Mouse (Mus musculus) G1E (cell line): ENCODE measurements around the gene Cacnb4.

Source experiments
- CTCF ChIP-seq: IDR thresholded peaks from 2 replicates; pipeline ENCODE4 v1.5.1; 2012; ENCODE audit warnings: low read depth, low read length, inconsistent platforms, mixed read lengths
- GATA1 ChIP-seq: IDR thresholded peaks from 2 replicates; pipeline ENCODE4 v1.6.1; 2012; ENCODE audit warnings: borderline replicate concordance, low read length, inconsistent platforms, mixed read lengths
- GATA2 ChIP-seq: IDR thresholded peaks from 2 replicates; pipeline ENCODE4 v1.6.1; 2012; ENCODE audit warnings: low read depth, low read length, inconsistent platforms, borderline replicate concordance
- TAL1 ChIP-seq: conservative IDR thresholded peaks from 2 replicates; pipeline ENCODE4 v1.6.1; 2012; ENCODE audit warnings: low read depth, low read length, inconsistent platforms, mixed read lengths

GRCm38 (mm10) chr2:52570781-52571180 is 105.8 kb downstream of the Cacnb4 start:
- no peak for TF ChIP-seq CTCF
- no peak for TF ChIP-seq GATA2
- no peak for TF ChIP-seq TAL1
- TF ChIP-seq GATA1: no peak
